Mouse (Mus musculus) olfactory bulb, adult 2 months (tissue): ENCODE data around the gene Lrba. TPM values are rescaled to one million over a fixed set of nuclear protein-coding genes. Genes with fewer than 3 reads are reported as not detected.

Experiments used
- H3K27ac ChIP-seq: fragments of 200-500 bp; 2 replicates; pipeline ENCODE4 v1.5.1; 2012; ENCODE audit warnings: low read depth, low read length; ENCODE audit not compliant: insufficient read depth
- H3K4me1 ChIP-seq: fragments of 200-500 bp; 2 replicates; pipeline ENCODE4 v1.6.1; 2012; ENCODE audit warnings: low read length; ENCODE audit not compliant: control insufficient read depth, insufficient read depth
- H3K4me3 ChIP-seq: fragments of 200-500 bp; 2 replicates; pipeline ENCODE4 v1.5.1; 2012; ENCODE audit warnings: mild to moderate bottlenecking, low read depth, low read length, moderate library complexity; ENCODE audit not compliant: insufficient read depth
- CTCF ChIP-seq: fragments of 200-500 bp; IDR thresholded peaks from 2 replicates; pipeline ENCODE4 v1.5.1; 2012; ENCODE audit warnings: low read depth, mild to moderate bottlenecking, low read length, moderate library complexity; ENCODE audit not compliant: insufficient read depth
- POLR2A ChIP-seq: fragments of 200-500 bp; IDR thresholded peaks from 2 replicates; pipeline ENCODE4 v1.6.1; 2012; ENCODE audit warnings: mild to moderate bottlenecking, low read depth, low read length, moderate library complexity; ENCODE audit not compliant: insufficient read depth
- WGBS: fragments of 180-500 bp; shearing (Covaris S2); methylation state at CpG from one replicate; pipeline ENCODE4 v1.1.7; 2018; 5-methylcytosine and 5-hydroxymethylcytosine counted together
- polyA plus RNA-seq: library from polyadenylated mRNA; stranded (reverse); fragments of >200 nt; gene quantifications from 2 replicates; pipeline ENCODE4 v1.2.4, GENCODE M21; 2012; ENCODE audit warnings: low replicate concordance; ENCODE audit not compliant: missing spikeins, insufficient read depth, insufficient read length

The Lrba gene
- polyA plus RNA-seq, 1 experiment = not detected

- Histone ChIP-seq H3K27ac (no peak overlapping the region), H3K4me1 (no peaks in the 10 kb centered on the region), H3K4me3 (no peak overlapping the region)
- WGBS = 78% methylated on average over 4 of the region's 4 CpGs
- TF ChIP-seq CTCF (no peak), POLR2A (no peak)
Observed at GRCm38 (mm10) chr3:86745348-86745747, 520.9 kb downstream of the Lrba start.

- Histone ChIP-seq H3K4me1 (peaks cover 3% of the 10 kb centered on the region; the same call in 1 of the 2 replicates), H3K4me3 (no peak overlapping the region), H3K27ac (no peak overlapping the region)
- WGBS = 58% methylated on average over 10 of the region's 10 CpGs
- TF ChIP-seq POLR2A (no peak), CTCF (no peak)
Observed at GRCm38 (mm10) chr3:86745769-86746512, 521.5 kb downstream of the Lrba start.

- TF ChIP-seq POLR2A (no peak), CTCF (no peak)
Observed at GRCm38 (mm10) chr3:86750652-86751051, 526.2 kb downstream of the Lrba start.

DNA sequence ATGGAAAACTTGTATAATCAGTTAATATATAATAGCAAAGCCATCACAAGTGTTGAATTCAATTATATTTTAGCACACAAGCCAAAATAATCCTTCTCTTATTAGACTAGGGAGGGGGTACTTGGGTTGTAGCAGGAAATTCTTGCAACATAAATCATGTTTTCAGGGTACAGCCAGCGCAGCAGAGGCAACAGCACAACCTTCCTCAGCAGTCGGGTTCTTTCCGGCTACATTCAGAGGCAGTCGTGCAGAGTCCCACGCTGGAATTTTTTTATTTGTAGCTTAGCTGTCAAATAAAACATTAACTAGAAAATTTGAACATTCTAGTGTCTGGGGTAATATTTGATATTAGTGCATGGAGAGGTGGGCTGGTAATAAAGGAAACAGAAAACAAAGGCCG lies 529.7 kb downstream of the Lrba start:
- TF ChIP-seq POLR2A = no peak
- TF ChIP-seq CTCF = no peak
- Histone ChIP-seq H3K4me1 (peaks cover 5% of the 10 kb centered on the region; the same call in 1 of the 2 replicates), H3K27ac (no peak overlapping the region), H3K4me3 (no peak overlapping the region)
- 81% methylated on average over 6 of the region's 6 CpGs for WGBS

More at GRCm38 (mm10) chr3:86750652-86751051, 526.2 kb downstream of the Lrba start:
- Histone ChIP-seq H3K4me3 (no peak overlapping the region), H3K4me1 (peaks cover 5% of the 10 kb centered on the region; the same call in 1 of the 2 replicates), H3K27ac (no peak overlapping the region)
- 27% methylated on average over 7 of the region's 7 CpGs for WGBS

- no peak overlapping the region for H3K27ac ChIP-seq
- TF ChIP-seq CTCF (no peak), POLR2A (no peak)
- H3K4me1 ChIP-seq = peaks cover 5% of the 10 kb centered on the region; the same call in 1 of the 2 replicates
- 84% methylated on average over 14 of the region's 14 CpGs for WGBS
- no peak overlapping the region for H3K4me3 ChIP-seq
Observed at GRCm38 (mm10) chr3:86754595-86755557, 530.4 kb downstream of the Lrba start.

GRCm38 (mm10) chr3:86756548-86756947 lies 532.1 kb downstream of the Lrba start:
- TF ChIP-seq CTCF (no peak), POLR2A (no peak)
- WGBS = 86% methylated on average over 1 of the region's 1 CpGs
- H3K4me1 ChIP-seq = 0 out of 2 replicates have a peak, but pooled peaks cover 2% of the 10 kb centered on the region
- no peak overlapping the region for H3K4me3 ChIP-seq
- H3K27ac ChIP-seq = no peak overlapping the region

DNA sequence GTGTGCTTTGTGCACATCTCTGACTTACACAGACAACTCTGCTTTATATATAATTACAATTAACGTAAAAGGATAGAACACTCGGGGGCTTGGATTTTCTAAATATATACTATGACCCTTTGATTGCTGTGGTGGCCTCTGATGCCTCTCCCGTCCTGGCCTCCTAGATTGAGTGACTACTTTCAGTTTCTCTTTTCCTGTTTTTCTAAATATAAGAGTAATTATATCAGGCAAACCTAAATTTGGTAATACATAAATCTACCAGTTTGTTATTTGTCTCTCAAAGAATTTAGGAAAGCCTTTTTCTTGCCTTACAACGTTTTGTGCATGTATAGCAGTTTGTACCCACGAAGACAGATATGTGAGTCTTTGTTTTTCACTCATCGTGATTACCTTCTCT lies 534.2 kb downstream of the Lrba start:
- 60% methylated on average over 6 of the region's 6 CpGs for WGBS

GRCm38 (mm10) chr3:86759383-86759782 lies 534.9 kb downstream of the Lrba start:
- WGBS = 96% methylated on average over 1 of the region's 1 CpGs
- TF ChIP-seq POLR2A = no peak
- TF ChIP-seq CTCF = no peak
- no peak overlapping the region for H3K27ac ChIP-seq
- H3K4me3 ChIP-seq = no peak overlapping the region
- 0 out of 2 replicates have a peak, but pooled peaks cover 2% of the 10 kb centered on the region for H3K4me1 ChIP-seq

More for the DNA sequence above, 534.2 kb downstream of the Lrba start:
- TF ChIP-seq CTCF (no peak), POLR2A (no peak)
- H3K27ac ChIP-seq = no peak overlapping the region
- 0 out of 2 replicates have a peak, but pooled peaks cover 2% of the 10 kb centered on the region for H3K4me1 ChIP-seq
- no peak overlapping the region for H3K4me3 ChIP-seq
